Mouse (Mus musculus): ENCODE data around the gene Iqck. TPM values are rescaled to one million over a fixed set of nuclear protein-coding genes. Genes with fewer than 3 reads are reported as not detected.

The Iqck gene
- total and polyA plus RNA-seq, 3 experiments = 0.29 to 0.70 (median 0.32) TPM

DNA sequence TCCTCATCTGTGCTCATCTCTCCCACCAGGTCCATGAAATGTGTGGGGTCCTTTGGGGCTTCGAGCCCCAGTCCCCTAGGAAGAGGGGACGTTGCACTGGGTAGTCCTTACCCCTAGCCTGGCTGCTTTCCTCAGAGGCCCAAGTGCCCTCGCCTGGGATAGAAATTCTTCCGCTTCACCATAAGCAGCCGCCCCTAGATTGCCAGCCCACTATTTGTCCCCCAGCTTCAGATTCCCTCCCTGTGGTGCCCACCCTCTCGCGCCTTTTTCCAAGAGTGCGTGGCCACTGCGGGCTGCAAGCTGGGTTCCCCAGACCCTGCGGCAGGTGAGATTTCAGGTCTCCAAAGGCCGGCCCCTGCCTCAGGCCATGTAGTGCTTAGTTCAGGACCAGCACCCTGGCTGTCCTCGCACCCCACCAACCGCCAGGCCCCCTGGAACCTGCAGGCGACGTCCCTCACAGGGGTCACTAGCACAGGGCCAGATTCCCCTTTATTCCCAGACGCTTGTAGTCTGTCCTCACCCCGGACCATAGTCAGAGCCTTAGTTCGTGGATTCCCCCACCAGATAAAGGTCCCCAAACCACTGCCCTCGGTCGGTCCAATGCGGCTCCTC is 138.8 kb downstream of the Iqck start:
- intact Hi-C loops (cut with DNase I) = loop anchor here (2.0 kb wide), 1 partner anchor 70 kb away; no protein-coding TSS in a partner anchor
- peaks cover 11% of the 10 kb centered on the region for H3K4me1 ChIP-seq (ENCODE audit: control insufficient read depth, insufficient read depth, low read length)

DNA sequence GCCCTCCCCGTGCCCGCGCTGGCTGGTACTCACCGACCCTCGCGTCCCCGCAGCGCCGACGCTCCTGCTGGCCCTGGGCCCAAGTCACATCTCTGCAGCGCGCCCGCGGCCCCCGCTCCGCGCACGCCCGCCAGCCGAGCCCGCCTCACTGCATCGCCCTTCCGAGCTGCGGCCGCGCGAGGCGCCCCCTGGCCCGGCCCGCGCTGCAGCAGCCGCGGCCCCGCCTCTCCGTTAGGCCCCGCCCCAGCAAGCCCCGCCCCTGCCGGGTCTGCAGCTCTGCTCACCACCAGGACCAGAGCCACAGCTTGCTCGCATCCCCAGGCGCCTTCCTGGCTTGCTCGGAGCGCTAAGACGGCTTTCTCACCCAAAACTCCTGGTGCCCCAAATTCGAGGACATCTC is 139.5 kb downstream of the Iqck start, which contains the start of gene Gprc5b:
TSS of gene Gprc5b (minus strand) at position 205 of the 400 bp plus-strand sequence.
- H3K4me1 ChIP-seq (ENCODE audit: control insufficient read depth, insufficient read depth, low read length) = peaks cover 11% of the 10 kb centered on the region
- no peaks in the 10 kb centered on the region for H3K27me3 ChIP-seq (ENCODE audit: control insufficient read depth, insufficient read depth, low read length)
- peak within 1 kb of the TSS; percentile 82 for H3K9ac ChIP-seq (ENCODE audit: low read depth, low read length)
- DNase-seq = peak; percentile 92 to 96
- intact Hi-C loops (cut with DNase I) = loop anchor here (1.0 to 5.0 kb wide), 3 partner anchors 70 to 178 kb away; no protein-coding TSS in a partner anchor
- WGBS = under 1% methylated on average over 44 of the region's 44 CpGs
- H3K27ac ChIP-seq = peak within 1 kb of the TSS; percentile 81
- H3K4me3 ChIP-seq = peak within 1 kb of the TSS; percentile 82
- TF ChIP-seq POLR2A (IDR thresholded peaks at IDR 0.05; ENCODE audit: insufficient read depth, low read depth, low read length) (peak; percentile 71), EP300 (IDR thresholded peaks at IDR 0.05; ENCODE audit: insufficient read depth, low read depth, low read length) (no peak), CTCF (IDR thresholded peaks at IDR 0.05) (peak; percentile 54)
- H3K79me2 ChIP-seq (replicated peaks; ENCODE audit: control insufficient read depth, insufficient read depth, low read length) = no peaks in the 10 kb centered on the region
- no peaks in the 10 kb centered on the region for H3K36me3 ChIP-seq (ENCODE audit: control insufficient read depth, insufficient read depth, low read length)

More for the DNA sequence above, 138.8 kb downstream of the Iqck start:
- no peaks in the 10 kb centered on the region for H3K79me2 ChIP-seq (replicated peaks; ENCODE audit: control insufficient read depth, insufficient read depth, low read length)
- H3K27ac ChIP-seq = peak overlapping the region; percentile 81
- TF ChIP-seq EP300 (IDR thresholded peaks at IDR 0.05; ENCODE audit: insufficient read depth, low read depth, low read length) (no peak), POLR2A (IDR thresholded peaks at IDR 0.05; ENCODE audit: insufficient read depth, low read depth, low read length) (no peak), CTCF (IDR thresholded peaks at IDR 0.05) (no peak)
- peak overlapping the region; percentile 82 for H3K4me3 ChIP-seq
- H3K9ac ChIP-seq (ENCODE audit: low read depth, low read length) = peak overlapping the region; percentile 82
- peak; percentile 42 to 61 for DNase-seq
- no peaks in the 10 kb centered on the region for H3K36me3 ChIP-seq (ENCODE audit: control insufficient read depth, insufficient read depth, low read length)
- no peaks in the 10 kb centered on the region for H3K27me3 ChIP-seq (ENCODE audit: control insufficient read depth, insufficient read depth, low read length)
- 2% methylated on average over 21 of the region's 21 CpGs for WGBS

DNA sequence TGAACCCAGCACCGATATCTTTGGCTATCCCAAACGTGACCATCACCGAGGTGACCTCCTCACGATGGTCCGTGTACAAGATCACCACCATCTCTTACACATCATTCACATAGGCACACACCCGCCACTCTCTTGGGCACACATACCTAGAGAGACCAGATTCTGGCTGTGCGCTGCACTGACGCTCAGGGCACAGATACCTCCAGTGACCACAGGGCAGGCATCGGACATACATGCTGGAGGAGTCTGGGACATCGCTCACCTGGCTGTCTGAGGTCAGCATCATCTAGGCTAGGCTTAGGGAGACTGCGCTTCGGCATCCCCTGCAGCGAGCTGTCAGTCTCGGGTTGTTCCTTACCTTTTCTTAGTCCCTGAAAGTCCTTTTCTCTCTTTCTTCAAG is 140.1 kb downstream of the Iqck start:
- Histone ChIP-seq H3K79me2 (replicated peaks; ENCODE audit: control insufficient read depth, insufficient read depth, low read length) (no peaks in the 10 kb centered on the region), H3K4me3 (peak overlapping the region; percentile 82), H3K27ac (peak overlapping the region; percentile 4; the same call in 1 of the 2 replicates), H3K36me3 (ENCODE audit: control insufficient read depth, insufficient read depth, low read length) (no peaks in the 10 kb centered on the region), H3K9ac (ENCODE audit: low read depth, low read length) (no peak overlapping the region), H3K27me3 (ENCODE audit: control insufficient read depth, insufficient read depth, low read length) (no peaks in the 10 kb centered on the region), H3K4me1 (ENCODE audit: control insufficient read depth, insufficient read depth, low read length) (peaks cover 11% of the 10 kb centered on the region)
- WGBS = 13% methylated on average over 14 of the region's 14 CpGs
- intact Hi-C loops (cut with DNase I) = loop anchor here (1.0 to 5.0 kb wide), 6 partner anchors 71 to 255 kb away; partner anchors contain the start of genes Iqck and Vps35l
- TF ChIP-seq POLR2A (IDR thresholded peaks at IDR 0.05; ENCODE audit: insufficient read depth, low read depth, low read length) = no peak
- TF ChIP-seq CTCF (IDR thresholded peaks at IDR 0.05) = no peak
- no peak for TF ChIP-seq EP300 (IDR thresholded peaks at IDR 0.05; ENCODE audit: insufficient read depth, low read depth, low read length)
- no peak for DNase-seq

DNA sequence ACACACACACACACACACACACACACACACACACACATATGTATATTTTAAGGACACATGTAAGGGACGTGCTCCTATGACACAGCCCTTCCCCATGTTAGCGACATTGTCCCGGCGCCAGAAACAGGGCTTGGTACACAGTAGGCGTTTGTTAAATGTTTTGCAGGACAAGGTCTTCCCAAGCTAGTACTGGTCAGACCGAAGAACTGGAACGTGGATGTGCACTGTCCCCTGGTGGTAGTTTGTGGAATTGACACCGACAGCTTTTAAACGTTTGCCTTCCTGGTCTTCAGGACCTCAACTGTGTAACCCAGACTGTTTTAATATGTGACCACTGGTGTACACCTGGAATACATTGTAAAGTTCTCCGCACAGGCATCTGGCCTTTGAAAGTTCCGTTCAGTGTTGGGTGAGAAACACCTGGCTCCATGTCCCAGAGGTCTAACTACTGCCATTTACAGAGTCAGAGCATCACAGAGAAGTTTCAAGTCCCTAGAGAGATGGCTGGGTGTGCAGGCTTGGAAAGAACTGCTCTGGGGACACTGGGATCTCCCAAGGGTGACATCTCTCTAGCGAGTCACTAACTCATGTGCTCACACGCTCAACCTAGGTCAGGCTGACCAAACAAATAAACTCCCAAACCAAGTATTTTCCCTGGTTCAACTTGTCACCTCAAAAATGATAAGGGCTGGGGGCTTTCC is 140.7 kb downstream of the Iqck start:
- peak; percentile 99 for TF ChIP-seq EP300 (IDR thresholded peaks at IDR 0.05; ENCODE audit: insufficient read depth, low read depth, low read length)
- no peak for TF ChIP-seq POLR2A (IDR thresholded peaks at IDR 0.05; ENCODE audit: insufficient read depth, low read depth, low read length)
- Histone ChIP-seq H3K4me3 (no peak overlapping the region), H3K79me2 (replicated peaks; ENCODE audit: control insufficient read depth, insufficient read depth, low read length) (no peaks in the 10 kb centered on the region), H3K9ac (ENCODE audit: low read depth, low read length) (no peak overlapping the region), H3K27me3 (ENCODE audit: control insufficient read depth, insufficient read depth, low read length) (no peaks in the 10 kb centered on the region), H3K27ac (no peak overlapping the region), H3K36me3 (ENCODE audit: control insufficient read depth, insufficient read depth, low read length) (no peaks in the 10 kb centered on the region), H3K4me1 (ENCODE audit: control insufficient read depth, insufficient read depth, low read length) (peaks cover 10% of the 10 kb centered on the region)
- WGBS = 5% methylated on average over 13 of the region's 13 CpGs
- peak; percentile 82 to 86 for DNase-seq
- intact Hi-C loops (cut with DNase I) = loop anchor here (1.0 to 5.0 kb wide), 4 partner anchors 141 to 256 kb away; partner anchors contain the start of genes Iqck and Vps35l

DNA sequence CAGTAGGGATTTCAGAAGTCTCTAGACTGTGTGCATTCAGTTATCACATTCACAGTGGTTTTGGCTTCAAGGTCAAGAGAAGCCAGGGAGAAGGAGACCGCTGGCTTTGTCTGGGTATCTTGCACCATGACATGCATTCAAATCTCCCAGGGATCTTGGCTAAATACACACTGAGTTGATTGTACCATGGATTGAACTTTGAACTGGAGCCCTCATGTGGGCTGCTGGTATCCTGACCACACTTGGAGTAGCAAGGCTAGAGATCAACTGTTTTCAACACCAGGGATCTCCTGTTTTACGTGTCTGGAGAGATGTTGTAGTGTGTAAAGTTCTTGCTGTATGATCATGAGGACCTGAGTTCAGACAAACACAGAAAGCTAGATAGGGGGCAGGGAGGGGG is 144.3 kb downstream of the Iqck start:
- Histone ChIP-seq H3K27me3 (ENCODE audit: control insufficient read depth, insufficient read depth, low read length) (no peaks in the 10 kb centered on the region), H3K27ac (no peak overlapping the region), H3K36me3 (ENCODE audit: control insufficient read depth, insufficient read depth, low read length) (no peaks in the 10 kb centered on the region), H3K4me3 (no peak overlapping the region), H3K4me1 (ENCODE audit: control insufficient read depth, insufficient read depth, low read length) (peaks cover 5% of the 10 kb centered on the region), H3K79me2 (replicated peaks; ENCODE audit: control insufficient read depth, insufficient read depth, low read length) (no peaks in the 10 kb centered on the region), H3K9ac (ENCODE audit: low read depth, low read length) (no peak overlapping the region)
- 76% methylated on average over 2 of the region's 2 CpGs for WGBS
- no peak for TF ChIP-seq EP300 (IDR thresholded peaks at IDR 0.05; ENCODE audit: insufficient read depth, low read depth, low read length)
- no peak for TF ChIP-seq CTCF (IDR thresholded peaks at IDR 0.05)
- TF ChIP-seq POLR2A (IDR thresholded peaks at IDR 0.05; ENCODE audit: insufficient read depth, low read depth, low read length) = no peak
- no peak for DNase-seq
- intact Hi-C loops (cut with DNase I) = loop anchor here (5.0 kb wide), 1 partner anchor 183 kb away; no protein-coding TSS in a partner anchor

Data from heart, adult 2 months (tissue).